Mouse (Mus musculus) cerebellum, postnatal 10 days (tissue): ENCODE measurements around the gene Dmbx1.

Source experiments
- DNase-seq, 2 experiments: peaks; one replicate each; pipeline ENCODE4 v3.0.0; 2021; ENCODE audit warnings: mixed read lengths in 2 of 2

Dmbx1 gene

DNA sequence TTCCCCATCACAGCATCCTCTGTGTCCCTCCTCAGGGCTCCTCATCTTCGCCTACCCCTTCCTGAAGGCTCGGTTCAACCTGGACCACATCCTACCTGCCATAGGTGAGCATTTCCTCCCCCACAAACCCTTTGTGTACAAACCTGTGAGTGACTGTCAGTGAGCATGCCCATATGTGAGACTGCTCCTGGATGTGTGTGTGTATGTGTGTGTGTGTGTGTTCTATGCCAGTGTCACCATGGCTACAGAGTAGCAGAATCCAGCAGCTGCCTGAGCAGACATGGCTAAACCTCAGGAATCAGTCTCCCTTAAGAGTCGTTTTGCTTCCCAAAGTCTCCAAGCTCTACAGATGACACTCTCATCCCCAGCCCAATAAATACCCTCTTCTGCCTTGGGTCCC, 53.9 kb downstream of the Dmbx1 start:
- DNase-seq = no peak

DNA sequence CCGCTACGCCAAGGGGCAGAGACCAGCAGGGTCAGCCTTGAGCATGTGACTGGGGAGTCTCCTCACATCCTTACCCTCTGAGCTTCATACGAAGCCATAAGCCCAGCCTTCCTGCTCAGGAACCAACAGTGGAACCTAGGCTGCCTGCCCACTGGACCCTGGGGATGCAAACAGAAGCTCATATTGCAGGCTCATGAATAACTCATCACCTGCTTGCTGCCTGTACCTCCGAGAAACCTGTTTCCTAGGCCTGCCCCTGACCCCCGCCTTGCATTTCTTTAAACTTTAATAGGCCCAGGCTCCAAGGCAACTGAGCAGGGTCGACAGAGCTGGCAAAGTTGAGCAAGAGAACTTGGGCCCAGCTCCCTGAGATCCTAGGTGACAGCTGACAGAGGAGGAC, 55.7 kb downstream of the Dmbx1 start, which contains the start of gene Kncn:
Kncn (plus strand) TSS at position 379 of the 400 bp plus-strand sequence.
- no peak for DNase-seq

DNA sequence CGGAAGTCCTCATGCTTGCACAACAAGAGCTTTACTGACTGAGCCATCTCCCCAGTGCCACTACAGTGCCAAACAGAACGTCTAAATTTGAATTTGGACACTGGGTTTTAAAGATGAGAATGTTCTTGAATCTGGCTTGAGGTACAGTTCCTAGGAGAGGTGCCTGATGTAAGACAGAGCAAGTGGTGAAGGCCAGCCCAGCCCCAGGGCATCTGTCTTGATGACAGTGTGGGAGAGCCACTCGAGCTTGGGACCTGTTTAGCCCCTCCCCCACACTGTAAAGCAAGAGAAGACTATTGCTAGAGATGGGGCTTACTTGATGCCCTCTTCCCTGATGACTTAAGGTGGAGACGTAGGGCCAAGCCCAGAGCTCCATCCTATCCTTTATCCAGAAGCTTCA, 57.5 kb downstream of the Dmbx1 start:
- no peak for DNase-seq

DNA sequence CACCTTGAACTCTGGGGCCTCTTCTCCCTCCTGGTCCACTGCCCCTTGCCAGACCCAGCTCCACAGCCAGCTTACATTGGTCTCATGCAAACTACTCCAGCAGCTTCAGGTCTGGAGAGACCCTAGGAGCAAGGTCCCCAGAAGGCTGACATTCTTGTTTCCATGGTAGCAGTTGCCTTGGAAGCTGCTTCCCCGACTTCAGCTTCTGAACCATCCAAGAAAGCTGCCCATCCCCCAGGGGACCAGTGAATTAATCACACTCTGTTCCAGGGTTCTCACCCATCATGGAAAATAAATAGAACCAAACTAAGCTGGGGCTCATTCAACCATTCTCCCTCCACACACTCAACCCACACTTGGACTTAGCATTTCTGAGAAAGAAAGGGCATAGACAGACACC, 58.5 kb downstream of the Dmbx1 start:
- peak; percentile 66 to 69 for DNase-seq

DNA sequence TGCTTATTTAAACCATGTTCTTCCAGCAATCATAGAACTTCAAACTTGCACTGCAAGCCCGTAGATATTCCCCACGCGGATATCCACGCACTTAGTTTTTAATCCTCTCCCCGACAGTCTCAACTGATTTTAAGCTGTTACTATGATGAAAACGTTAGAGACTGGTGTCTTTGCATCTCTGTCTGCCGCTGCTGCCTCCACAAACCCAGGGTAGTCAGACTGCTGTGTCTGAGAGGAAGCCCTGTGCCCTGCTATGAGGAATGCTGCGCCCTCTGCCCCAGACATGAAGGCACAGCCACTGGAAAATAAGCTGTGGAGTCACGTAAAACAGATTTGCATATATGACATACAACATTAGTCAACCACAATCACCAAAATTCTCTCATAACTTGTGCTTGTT, 60.9 kb downstream of the Dmbx1 start:
- DNase-seq = no peak

DNA sequence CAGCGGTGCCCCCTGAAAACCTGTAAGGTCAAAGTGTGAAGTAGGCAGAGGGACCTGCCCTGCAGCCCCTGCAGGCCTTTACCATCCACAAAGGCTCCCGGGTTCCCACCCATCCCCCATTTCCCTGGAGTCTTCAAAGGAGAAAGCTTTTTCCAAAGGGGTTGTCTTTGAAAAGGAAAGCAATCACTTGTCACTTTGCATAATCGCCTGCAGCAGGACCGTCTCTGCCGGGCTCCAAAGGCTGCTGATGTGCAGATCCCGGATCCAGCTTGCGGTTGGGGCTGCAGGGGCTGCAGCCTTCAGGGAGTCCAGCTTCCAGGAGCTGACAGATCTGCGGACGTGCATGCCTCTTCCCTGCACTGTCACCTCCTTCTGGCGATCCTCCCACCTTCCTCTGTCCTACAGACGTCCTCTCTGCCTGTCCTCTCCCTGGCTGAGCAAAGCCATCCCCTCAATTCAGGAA, 61.5 kb downstream of the Dmbx1 start:
- DNase-seq = peak; percentile 20 to 22

DNA sequence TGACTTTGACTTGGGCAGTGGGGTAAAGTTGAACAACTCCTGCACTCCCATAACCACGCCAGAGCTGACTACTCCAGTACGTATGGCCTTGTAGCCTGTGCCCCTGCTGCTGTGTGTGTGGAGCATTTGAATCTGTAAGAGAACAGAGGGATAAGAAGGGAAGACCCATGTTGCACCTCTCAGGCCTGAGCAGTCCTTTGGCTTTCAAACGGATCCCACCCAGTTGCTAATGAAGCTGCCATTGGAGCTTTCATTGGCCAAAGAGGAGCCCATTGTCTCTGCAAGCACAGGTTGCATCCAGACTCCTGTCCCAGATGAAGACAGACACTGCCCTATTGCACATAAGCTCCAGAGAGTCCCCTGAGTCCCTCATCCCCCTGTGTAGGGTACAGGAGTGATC, 66.5 kb downstream of the Dmbx1 start:
- DNase-seq = no peak

DNA sequence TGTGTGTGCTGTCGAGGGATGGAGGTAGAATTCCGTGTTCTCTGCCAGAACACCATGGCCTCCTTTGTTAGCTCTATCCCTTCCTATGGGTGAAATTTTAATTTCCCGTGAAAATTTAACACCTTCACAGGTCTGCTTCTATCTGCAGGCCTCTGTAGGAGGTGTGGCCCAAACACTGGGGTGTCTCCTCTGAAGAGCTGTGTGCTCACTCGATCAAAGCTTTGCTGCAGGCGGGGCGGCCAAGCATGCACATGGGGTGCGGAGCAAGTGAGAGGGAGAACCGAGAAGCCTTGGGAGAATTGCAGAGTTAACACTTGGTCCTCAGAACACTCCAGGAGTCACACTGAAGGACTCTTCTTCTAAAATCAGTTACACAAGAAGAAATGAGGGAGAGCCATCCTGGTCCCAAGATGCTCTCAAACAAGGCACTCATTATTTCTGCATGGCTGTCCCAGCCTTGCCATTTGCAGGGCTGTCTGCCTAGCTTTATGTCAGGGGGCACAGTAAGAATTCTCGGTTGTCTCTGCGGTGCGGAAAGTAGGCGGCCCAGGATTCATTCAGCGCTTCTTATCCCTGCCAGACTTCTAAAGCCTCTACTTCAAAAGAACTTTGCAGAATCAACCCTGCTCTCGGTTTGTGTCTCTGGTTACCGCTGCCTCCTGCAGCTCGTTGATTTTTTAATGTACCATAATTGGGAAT, 70.1 kb downstream of the Dmbx1 start:
- no peak for DNase-seq
